Mouse (Mus musculus): ENCODE results near the gene Utp11.

Gene Utp11

DNA sequence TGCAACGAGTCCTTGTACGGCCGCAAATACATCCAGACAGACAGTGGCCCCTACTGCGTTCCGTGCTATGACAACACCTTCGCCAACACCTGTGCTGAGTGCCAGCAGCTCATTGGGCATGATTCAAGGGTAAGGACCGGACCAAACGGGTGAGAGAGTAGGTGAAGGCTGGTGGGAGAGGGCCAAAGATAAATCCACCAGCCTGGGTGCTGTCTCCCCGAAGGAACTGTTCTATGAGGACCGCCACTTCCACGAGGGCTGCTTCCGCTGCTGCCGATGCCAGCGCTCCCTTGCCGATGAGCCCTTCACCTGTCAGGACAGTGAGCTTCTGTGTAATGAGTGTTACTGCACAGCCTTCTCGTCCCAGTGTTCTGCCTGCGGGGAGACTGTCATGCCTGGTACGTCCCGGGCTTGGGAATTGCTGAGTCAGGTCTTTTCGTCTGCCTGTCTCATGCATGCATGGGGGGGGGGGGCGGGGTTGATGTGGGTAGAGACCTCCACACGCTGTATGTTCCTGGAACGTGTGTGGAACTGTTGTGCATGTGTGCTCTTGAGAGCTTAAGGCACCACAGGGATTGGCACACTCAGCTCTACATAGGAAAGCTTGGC lies 12.4 kb upstream of the Utp11 start:
- in situ Hi-C loops (cut with MboI, MseI): loop anchor here (5.0 to 25.0 kb wide), 3 partner anchors 357 to 1382 kb away; partner anchors contain the start of genes Dnali1, Lsm10 and Snip1

DNA sequence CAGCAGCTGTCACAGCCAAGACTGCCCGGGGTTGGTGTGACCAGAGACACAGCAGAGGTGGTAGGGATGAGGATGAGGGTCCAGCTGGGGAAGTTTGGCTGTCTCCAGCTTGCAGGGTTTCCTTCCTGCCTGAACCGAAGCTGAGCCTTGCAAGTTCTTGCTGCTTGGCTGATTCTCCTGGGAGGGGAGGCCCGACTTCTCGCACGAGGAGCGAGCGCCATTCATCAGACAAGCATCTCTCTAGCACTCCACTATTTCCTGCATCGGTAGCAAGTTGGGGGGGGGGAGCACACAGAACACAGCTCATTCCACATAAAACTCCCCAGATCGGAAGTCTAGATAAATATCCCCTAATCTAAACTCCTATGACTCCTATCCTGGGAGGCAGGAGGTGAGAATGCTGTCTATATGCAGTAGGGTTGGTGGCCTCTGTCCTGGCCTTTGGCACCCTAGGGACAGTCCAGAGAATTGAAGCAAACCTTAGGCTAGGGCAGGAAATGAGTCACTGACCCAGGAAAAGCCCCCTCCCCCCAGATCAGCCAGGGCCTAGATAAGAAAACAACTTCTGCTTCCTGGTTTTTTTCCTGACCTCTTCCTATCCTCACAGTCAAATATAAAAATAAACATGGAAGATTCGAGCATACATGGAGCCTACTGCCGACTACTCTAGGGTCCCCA lies 11.5 kb upstream of the Utp11 start:
- in situ Hi-C loops (cut with MboI, MseI): loop anchor here (5.0 to 25.0 kb wide), 4 partner anchors 232 to 1382 kb away; partner anchors contain the start of genes 9930104L06Rik, Cdca8, Dnali1 and Lsm10

DNA sequence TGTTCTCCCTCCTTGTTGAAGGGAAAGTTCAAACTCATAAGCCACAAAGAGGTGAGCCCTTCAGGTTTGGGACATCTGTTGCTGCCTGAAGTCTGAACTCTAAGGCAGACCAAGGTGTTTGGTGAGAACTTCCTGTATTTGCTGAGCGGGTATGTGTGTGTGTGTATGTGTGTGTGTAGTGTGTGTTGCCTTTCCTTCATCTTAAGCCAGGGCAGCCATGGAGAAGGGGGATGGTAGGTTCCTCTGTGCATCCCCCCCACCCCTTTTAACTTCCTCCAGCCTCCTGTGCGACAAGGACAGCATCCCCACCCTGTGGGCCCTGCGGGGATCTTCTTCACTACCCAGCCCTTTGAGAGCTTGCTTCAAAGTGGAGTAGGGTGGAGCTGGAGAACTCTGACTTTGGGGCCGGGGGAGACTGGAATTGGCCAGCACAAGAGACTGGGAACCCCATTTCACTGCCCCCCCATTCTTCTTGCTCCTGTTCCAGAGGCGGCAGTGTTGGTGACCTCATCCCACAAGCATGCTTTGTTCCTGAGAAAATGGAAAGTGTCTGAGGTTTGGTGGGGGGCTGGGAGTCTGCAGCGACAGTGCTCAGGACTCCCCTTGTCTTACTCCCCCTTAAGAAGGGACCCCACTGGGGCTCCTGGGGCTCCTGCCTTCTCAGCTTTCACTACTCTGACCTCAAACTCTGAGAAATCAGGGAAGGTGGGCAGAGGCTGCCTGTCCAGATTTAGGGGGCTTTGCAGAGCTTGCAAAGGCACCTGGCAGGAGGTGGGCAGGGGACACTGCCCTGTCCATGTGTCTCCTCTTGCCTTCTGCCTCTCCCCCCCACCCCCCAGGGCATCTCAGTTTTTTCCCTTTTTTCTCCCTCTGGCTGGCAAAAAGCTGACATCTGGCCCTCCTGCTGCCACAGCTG lies 10.7 kb upstream of the Utp11 start:
- in situ Hi-C loops (cut with MboI, MseI): loop anchor here (5.0 to 25.0 kb wide), 3 partner anchors 233 to 1383 kb away; partner anchors contain the start of genes 9930104L06Rik, Cdca8, Dnali1 and Lsm10

DNA sequence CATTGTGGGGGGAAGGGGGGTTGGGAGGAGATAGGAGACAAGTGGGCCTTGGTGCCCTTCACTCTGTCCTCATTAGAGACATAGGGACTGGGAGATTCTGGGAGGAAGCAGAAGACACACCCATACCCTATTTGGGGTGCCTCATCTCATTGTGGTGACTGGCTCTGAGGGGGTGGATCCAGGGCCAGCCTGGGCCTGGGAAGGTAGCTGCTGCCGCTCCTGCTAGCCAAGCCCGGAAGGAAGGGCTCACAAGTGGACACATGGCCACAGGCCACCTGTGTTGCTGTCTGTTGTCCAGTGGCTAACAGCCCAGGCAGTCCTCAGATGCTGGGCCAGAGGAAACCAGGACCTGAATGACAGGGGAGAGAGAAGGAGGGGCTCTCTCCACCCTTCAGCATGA lies 10.0 kb upstream of the Utp11 start:
- in situ Hi-C loops (cut with MboI, MseI): loop anchor here (5.0 to 25.0 kb wide), 3 partner anchors 234 to 1384 kb away; partner anchors contain the start of genes 9930104L06Rik, Cdca8, Dnali1 and Lsm10

DNA sequence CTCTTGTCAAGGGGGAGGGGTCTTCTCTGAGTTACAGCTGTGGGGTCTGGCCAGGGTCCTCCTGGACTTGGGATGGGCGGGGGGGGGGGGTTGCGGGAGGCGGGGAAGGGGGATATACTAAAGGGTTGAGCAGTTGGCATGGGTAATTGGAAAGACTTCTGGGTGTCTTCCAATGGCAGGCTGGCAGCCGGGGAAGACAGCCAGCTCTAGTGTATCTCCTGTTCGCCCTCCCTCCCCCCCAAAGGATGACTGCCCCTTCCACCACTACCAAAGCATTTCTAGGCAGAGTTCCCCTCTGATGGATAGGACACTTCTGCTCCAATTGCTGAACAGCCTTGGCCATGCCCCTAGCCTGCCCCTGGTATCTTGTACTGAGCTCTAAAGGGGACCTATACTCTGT lies 8.5 kb upstream of the Utp11 start:
- in situ Hi-C loops (cut with MboI, MseI): loop anchor here (5.0 to 25.0 kb wide), 3 partner anchors 235 to 1385 kb away; partner anchors contain the start of genes 9930104L06Rik, Cdca8, Dnali1 and Lsm10

DNA sequence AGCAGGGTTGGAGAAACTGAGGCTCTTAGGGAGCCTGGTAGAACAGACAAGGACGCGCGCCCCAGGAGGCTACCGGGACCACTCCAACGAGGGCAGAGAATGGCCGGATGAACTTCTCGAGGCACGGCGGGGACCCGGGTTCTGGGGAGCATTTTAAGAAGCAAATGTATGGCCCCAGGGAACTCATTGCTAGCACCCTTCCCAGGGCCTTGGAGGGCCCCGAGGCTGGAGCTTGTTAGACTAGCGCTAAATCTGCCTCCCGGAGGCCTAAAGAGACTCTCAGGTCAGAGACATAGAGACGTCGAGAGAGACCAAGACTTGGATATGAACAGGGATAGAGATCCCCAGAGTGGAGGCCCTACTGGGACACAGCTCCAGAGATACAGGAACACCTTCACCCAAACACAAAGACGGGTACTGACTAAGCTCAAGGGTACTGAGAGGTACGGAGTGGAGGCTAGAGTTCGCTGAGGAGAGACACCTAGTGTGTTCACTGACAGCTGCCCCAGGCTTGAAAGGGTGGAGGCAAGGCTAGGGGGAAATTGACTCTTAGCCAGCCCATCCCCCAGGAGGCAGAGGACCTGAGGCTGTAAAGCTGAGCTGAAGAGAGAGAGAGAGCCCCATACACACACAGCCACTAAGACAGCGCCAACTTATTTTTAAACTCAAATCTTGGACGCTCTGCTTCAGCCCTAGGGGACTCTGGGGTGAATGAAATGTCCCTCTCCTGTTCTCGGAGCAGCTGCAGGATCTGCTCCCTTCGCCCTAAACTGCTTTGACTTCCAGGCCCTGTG lies 7.8 kb upstream of the Utp11 start:
- in situ Hi-C loops (cut with MboI, MseI): loop anchor here (5.0 to 25.0 kb wide), 3 partner anchors 236 to 1386 kb away; partner anchors contain the start of genes 9930104L06Rik, Cdca8, Dnali1 and Lsm10

DNA sequence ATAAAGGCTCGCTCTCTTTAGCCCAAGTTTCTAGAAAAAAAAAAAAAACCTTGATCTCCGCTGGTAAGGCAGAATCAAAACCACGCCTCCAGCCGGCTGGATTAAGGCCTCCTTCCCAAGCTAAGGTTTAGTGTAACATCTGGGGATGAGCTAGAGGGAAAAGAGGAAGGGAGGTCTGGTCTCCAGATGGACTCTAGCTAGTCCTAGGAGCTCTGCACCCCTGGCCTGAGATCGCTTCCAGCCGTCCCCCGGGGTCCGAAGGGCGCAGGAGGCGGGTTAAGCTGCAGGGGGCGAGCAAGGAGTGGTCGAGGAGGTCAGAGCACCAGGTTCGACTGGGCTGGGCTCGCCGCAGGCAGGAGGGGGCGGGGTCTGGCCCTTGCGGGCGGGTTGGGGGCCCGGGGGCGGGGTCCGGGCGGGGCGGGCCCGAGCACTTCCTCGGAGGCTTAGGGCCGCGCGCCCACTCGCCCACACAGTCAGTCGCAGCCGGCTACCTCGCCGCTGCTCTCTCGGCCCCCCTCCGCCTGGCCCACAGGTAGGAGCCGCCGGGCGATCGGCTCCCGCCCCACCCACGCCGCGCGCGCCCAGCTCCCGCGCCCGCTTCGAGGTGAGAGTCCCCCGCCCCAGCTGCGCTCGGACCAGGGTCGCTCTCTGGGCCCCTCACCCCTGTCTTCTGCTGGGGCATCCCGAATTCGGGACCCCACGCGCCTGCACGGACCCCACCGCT lies 7.0 kb upstream of the Utp11 start, which contains the start of gene Fhl3:
Fhl3 (plus strand) TSS at position 454 of the 724 bp plus-strand sequence.
- in situ Hi-C loops (cut with MboI, MseI): loop anchor here (5.0 to 25.0 kb wide), 3 partner anchors 237 to 1387 kb away; partner anchors contain the start of genes 9930104L06Rik, Cdca8, Dnali1 and Lsm10

DNA sequence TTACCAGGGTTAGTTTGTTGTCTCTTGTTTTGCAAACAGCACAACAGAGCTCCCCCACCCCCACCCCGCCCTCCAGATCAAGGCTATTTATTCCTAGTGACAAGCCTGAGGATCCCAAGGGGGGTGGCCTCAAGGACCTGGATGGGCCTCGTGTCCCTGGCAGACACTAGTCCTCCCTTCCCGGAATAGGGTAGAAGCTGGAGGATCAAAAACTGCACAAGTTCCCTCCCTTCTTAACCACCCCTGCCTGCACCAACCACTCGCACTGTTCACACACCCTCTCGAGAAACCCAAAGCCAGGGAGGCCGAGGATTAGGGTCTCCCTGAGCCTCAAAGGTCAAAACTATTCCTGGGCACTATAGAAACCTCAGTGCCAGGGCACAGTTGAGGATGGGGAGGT lies 6.4 kb upstream of the Utp11 start:
- in situ Hi-C loops (cut with MboI, MseI): loop anchor here (5.0 to 25.0 kb wide), 3 partner anchors 238 to 1388 kb away; partner anchors contain the start of genes 9930104L06Rik, Cdca8, Dnali1 and Lsm10

DNA sequence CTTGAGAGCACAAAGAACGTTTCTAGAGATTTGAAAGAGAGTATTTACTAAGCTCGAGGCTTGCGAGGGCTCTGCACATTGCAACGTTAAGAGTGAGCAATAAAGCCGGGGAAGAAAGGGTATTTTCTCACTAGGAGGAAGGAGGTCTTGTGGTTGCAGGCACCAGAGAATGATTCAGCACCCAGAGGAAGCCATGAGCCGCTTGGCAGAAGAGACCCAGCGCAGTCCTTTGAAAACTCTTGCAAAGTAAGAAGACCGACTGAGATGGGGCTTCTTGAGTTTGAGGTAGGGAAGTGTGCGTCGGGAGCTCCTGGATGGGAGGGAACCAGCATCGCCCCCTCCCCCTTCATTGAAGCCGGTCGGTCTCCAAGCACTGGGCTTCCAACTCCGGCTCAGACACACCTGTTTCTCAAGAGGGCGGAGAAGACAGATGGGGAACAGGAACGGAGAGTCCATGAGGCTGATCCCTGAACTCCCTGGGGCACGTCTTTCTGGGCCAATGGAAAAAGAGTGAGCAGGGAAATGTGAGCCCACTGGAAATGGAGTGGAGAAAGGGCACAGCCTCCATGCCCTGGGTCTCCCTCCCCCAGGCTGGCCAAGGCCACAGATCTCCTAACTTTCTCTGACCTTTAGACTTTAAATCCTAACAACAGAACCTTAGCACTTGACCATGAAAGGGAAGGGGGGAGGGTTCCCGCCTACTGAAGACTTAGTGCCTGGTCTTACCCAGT lies 2.6 kb upstream of the Utp11 start:
- in situ Hi-C loops (cut with MboI, MseI): no loop called here

DNA sequence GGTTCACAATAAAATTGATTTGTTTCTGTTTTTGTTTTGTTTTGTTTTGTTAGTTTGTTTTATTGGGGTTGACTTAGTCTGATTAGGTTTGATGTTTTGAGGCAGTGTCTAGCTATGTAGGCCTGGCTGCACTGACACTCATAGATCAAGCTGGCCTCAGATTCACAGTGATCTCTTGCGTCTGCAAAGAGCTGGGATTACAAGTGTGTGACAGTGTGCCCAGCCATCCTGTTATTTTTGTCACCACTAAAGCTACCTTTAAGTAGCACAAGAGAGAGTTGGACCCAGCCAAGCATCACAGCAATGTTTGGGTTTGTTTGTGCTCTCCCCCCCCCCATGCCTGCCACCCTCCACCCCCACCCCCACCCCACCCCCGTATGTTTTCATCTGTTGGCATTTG lies 1.2 kb upstream of the Utp11 start:
- in situ Hi-C loops (cut with MboI, MseI): no loop called here

DNA sequence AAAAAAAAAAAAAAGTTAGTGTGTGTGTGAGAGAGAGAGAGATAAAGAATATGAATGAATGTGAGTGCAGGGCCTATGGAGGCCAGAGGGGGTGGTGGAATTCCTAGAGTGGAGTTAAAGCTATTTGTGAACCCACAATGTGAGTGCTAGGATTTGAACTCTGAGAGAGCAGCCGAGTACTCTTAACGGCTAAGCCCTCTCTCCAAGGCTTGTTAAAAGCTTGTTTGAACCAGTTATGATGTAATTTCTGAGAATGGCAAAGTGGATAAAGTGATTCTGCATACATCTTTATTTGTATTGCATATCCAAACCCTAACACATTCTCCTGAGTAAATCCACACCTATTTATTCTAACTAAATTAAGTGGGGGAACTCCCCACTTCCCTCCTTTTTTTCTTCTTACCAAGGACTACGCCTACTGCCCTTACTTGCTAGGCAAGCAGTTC lies 961 bp downstream of the Utp11 start:
- in situ Hi-C loops (cut with MboI, MseI): no loop called here

DNA sequence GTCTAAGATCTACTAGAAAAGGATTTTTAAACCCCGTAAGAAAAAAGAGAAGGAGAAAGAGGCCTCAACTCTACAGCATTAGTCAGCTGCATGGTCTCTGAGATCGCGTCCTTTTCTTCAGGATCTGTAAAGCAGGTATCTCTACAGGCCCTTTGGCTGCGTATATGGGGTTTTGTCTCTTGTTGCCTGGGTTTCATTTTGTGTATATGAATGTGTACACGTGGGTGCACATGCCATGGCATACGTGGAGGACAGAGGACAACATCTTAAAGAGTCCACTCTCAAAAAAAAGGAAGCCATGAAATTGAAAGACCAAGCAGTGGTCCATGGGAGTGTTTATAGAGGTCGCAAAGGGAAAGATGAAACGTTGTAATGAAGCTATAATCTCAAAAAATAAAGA lies 1.9 kb downstream of the Utp11 start:
- in situ Hi-C loops (cut with MboI, MseI): no loop called here

DNA sequence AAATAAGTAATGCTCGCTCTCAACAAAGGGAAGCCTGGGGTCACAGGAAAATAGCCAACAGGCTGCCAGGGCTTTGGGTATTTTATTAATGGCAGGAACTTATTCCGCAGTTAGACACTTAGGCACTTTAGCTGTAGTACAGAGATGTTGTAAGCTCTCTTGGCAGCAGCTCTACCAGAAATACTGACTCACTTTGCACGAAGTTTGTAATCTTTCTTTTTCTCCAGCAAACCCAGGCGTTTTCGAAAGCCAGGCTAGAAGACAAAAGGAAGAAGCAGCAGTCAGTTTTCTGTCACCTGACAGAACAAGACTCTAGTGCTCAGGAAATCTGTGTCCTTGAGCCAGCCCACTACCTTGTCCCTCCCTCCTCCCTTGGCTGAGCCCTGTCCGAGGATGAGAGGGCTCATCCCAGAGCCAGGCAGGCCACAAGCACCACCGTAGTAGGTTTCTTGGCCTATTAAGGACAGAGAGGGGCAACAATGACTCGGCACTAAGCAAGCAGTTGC lies 7.5 kb downstream of the Utp11 start:
- in situ Hi-C loops (cut with MboI, MseI): loop anchor here (5.0 to 10.0 kb wide), 3 partner anchors 66 to 941 kb away; no protein-coding TSS in a partner anchor

DNA sequence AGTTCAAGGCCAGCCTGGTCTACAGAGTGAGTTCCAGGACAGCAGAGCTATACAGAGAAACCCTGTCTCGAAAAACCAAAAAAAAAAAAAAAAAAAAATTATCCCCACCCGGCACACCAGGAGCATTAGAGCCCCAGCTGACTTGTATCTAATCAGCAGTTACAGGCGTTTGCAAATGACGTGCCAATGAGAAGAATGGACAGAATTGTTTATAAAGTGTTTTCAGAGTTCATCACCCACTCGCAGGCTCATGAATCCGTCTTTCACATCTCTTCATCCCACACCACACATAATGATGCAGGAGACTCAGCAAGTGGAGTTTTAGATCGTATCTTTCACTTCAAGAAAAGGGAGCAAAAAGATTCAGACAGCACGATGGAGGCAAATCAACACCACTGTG lies 7.9 kb downstream of the Utp11 start:
- in situ Hi-C loops (cut with MboI, MseI): loop anchor here (5.0 to 10.0 kb wide), 3 partner anchors 67 to 941 kb away; no protein-coding TSS in a partner anchor

DNA sequence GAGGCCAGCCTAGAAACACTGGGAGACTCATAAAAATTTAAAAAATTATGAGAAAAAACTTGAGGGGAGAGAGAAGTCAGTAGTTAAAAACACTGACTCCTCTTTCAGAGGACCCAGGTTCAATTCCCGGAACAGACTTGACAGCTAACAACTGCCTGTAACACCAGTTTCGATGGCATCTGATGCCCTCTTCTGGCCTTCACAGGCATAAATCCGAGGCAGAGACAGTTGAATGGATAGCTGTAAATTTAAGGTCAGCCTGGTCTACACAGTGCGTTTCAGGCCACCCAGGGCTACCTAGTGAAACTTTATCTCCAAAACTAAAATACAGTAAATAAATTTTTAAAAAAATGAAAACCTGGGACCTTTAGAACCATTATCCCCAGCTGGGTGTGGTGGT lies 8.4 kb downstream of the Utp11 start:
- in situ Hi-C loops (cut with MboI, MseI): loop anchor here (5.0 to 10.0 kb wide), 3 partner anchors 67 to 940 kb away; no protein-coding TSS in a partner anchor

DNA sequence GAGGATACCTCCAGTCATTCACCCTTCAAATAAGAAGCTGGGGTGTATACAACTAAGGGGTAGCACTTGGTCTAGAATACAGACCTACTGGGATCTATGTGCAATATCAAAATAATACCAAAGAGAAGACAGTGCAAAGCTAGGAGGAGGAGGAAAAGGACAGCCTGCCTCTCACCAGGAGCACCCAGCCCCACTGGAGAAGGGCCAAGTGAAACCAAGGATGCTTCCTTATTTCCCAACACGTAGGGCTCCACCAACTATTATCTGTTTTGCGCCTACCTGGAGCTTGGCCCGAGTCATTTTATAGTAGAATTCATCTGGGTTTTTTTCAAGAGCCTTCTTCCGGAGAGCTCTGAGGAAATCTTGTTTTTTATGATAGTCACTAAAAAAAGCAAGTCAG lies 9.9 kb downstream of the Utp11 start:
- in situ Hi-C loops (cut with MboI, MseI): loop anchor here (10.0 kb wide), 2 partner anchors 759 to 939 kb away; no protein-coding TSS in a partner anchor

DNA sequence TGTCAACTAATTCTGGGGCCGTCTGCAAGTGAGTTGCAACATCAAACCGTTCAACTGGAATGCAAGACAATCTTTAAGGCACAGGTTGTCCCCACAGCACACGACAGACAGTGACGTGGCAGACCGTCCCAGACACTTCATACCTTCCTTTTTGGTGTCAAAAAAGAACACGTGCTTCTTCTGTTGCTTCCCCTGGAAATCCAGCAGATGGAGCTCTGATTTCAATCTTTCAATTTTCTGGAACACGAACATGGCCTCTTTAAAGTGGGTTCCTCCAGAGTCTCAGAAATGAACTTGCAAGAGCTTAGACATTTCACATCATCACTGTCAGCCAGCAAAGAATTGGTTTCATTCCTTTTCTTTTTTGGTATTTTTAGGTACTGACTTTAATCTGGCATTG lies 11.1 kb downstream of the Utp11 start:
- in situ Hi-C loops (cut with MboI, MseI): loop anchor here (10.0 kb wide), 2 partner anchors 757 to 937 kb away; no protein-coding TSS in a partner anchor

DNA sequence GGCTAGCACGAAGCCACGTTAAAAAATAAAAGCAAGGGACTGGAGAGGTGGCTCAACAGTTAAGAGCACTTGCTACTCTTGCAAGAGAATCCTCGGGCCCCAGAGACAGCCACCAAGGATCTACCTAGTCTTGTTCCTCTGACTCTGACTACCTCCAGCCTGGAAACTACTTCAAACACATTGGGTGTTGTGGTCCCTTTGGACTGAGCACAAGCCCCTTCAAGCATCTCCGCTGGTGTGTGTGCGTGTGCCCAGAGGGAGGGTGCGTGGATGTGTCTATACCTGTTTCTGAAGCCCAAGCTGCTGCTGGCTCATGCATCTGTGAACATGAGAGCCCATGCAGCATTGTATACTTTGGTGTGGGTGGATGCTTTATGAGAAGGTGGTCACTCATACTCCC lies 17.4 kb downstream of the Utp11 start:
- in situ Hi-C loops (cut with MboI, MseI): loop anchor here (5.0 to 10.0 kb wide), 2 partner anchors 449 to 731 kb away; no protein-coding TSS in a partner anchor
